Mouse (Mus musculus): ENCODE data around the gene Esyt2. TPM values are rescaled to one million over a fixed set of nuclear protein-coding genes. Genes with fewer than 3 reads are reported as not detected.

Esyt2 gene
- polyA plus RNA-seq (2017; shearing (Covaris generic)) = 49.3 TPM

DNA sequence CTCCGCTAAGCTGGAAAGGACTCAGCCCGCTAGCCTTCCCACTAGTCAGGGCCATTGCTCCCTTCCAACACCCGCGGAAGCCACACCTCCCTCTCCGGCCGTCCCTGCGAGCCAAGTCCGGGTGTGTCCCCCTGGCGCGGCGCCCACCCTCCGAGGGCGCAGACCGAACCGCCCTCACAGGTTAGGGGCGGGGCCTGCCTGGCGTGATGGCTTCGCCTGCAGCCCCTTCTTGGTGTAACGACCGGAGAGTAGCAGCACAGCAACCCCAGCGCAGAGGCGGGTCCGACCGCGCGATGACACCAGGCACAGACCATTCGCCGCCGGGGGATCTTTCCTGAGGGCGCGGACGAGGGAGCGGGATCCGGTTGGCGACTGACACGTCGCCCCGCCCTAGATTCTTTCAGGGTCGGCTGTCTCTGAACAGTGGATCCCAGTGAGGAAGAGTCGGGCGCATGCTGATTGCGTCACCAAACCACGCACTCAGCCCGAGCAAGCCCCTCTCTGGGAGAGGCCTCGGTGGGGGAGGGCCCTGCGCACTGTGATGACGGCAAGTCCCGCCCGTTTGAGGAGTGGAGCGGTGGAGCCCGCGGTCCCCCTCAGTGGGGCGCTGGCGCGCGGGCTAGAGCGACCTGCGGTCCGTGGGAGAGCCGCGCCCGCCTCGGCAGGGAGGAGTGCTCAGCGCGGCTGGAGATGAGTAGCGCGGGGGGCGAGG lies at the start of gene Esyt2:
TSS of gene Esyt2 (plus strand) at position 544 of the 712 bp plus-strand sequence.

GRCm38 (mm10) chr12:116262555-116263341 lies 18.2 kb upstream of the Esyt2 start, which contains the start of gene Wdr60:
Wdr60 (minus strand) TSS chr12:116263022.

GRCm38 (mm10) chr12:116275086-116275485 lies 5.9 kb upstream of the Esyt2 start, which contains the start of gene Gm11027:
Gm11027 (plus strand) TSS chr12:116275386.

GRCm38 (mm10) chr12:116405045-116405835 lies 124.2 kb downstream of the Esyt2 start, which contains the start of gene Ncapg2:
Ncapg2 (plus strand) TSS chr12:116405402.

Other genes starting within 250 kb of the Esyt2 start
- 48.3 TPM for gene Zfp386, start 233.5 kb upstream of the Esyt2 start, polyA plus RNA-seq (2017; shearing (Covaris generic))
- 0.95 TPM for gene Vipr2, start 203.5 kb upstream of the Esyt2 start, polyA plus RNA-seq (2017; shearing (Covaris generic))
- gene Wdr60, start 18.2 kb upstream of the Esyt2 start, polyA plus RNA-seq (2017; shearing (Covaris generic)) = 1.5 TPM
- not detected for gene Gm11027, start 5.8 kb upstream of the Esyt2 start, polyA plus RNA-seq (2017; shearing (Covaris generic))
- gene Ncapg2, start 124.2 kb downstream of the Esyt2 start, polyA plus RNA-seq (2017; shearing (Covaris generic)) = 10.8 TPM
- gene Ptprn2, start 204.5 kb downstream of the Esyt2 start, polyA plus RNA-seq (2017; shearing (Covaris generic)) = 0.15 TPM

Measured in inflammation-experienced regulatory T-cells, adult 16 weeks (primary cell).